Mouse (Mus musculus) neural tube, embryonic 11.5 days (tissue): ENCODE measurements around the gene Pdss2. TPM values are rescaled to one million over a fixed set of nuclear protein-coding genes. Genes with fewer than 3 reads are reported as not detected.

Experiments
- ATAC-seq: fragments of 200-750 bp; cut with Nextera tagmentation; 2 replicates; pipeline ENCODE4 v1.8.0; 2017; ENCODE audit warnings: moderate number of reproducible peaks, mild to moderate bottlenecking, moderate TSS enrichment, moderate library complexity; ENCODE audit not compliant: insufficient read depth, low FRiP score, low TSS enrichment
- DNase-seq: peaks from one replicate; pipeline ENCODE4 v3.0.0-alpha.2; 2015; ENCODE audit warnings: low spot score
- H3K27ac ChIP-seq: fragments of 300-500 bp; sonication (generic); 2 replicates; pipeline ENCODE4 v1.5.1; 2014; ENCODE audit warnings: low read depth, mild to moderate bottlenecking, low read length
- H3K27me3 ChIP-seq: fragments of 300-500 bp; sonication (generic); 2 replicates; pipeline ENCODE4 v1.6.1; 2014; ENCODE audit warnings: mild to moderate bottlenecking, low read length, mixed read lengths; ENCODE audit not compliant: control insufficient read depth, insufficient read depth
- H3K36me3 ChIP-seq: fragments of 300-500 bp; sonication (generic); 2 replicates; pipeline ENCODE4 v1.6.1; 2014; ENCODE audit warnings: mild to moderate bottlenecking, low read length, moderate library complexity, mixed read lengths; ENCODE audit not compliant: control insufficient read depth, insufficient read depth
- H3K4me1 ChIP-seq: fragments of 300-500 bp; sonication (generic); 2 replicates; pipeline ENCODE4 v1.6.1; 2014; ENCODE audit warnings: low read length, mixed read lengths; ENCODE audit not compliant: control insufficient read depth, insufficient read depth
- H3K4me2 ChIP-seq: fragments of 300-500 bp; sonication (generic); 2 replicates; pipeline ENCODE4 v1.6.1; 2014; ENCODE audit warnings: low read depth, mild to moderate bottlenecking, moderate library complexity
- H3K4me3 ChIP-seq: fragments of 300-500 bp; sonication (generic); 2 replicates; pipeline ENCODE4 v1.5.1; 2014; ENCODE audit warnings: low read depth, low read length
- H3K9ac ChIP-seq: fragments of 300-500 bp; sonication (generic); 2 replicates; pipeline ENCODE4 v1.6.1; 2014; ENCODE audit warnings: mild to moderate bottlenecking, low read length
- H3K9me3 ChIP-seq: fragments of 300-500 bp; sonication (generic); 2 replicates; pipeline ENCODE4 v1.6.1; 2016; ENCODE audit warnings: low read length; ENCODE audit not compliant: control insufficient read depth
- WGBS: fragments of 180-500 bp; shearing (Covaris S2); extraction: QIAGEN DNeasy Blood & Tissue Kit; methylation state at CpG from one replicate; pipeline ENCODE4 v1.1.7; 2014; 5-methylcytosine and 5-hydroxymethylcytosine counted together
- polyA plus RNA-seq: library from polyadenylated mRNA; unstranded; fragments of >200 nt; fragmentation: Nextera tagmentation; extraction: Ambion mirVana; gene quantifications from 2 replicates; pipeline ENCODE4 v1.2.1, GENCODE M21; 2014

The Pdss2 gene
- polyA plus RNA-seq, 1 experiment from 2014 or later: 12.9 TPM

DNA sequence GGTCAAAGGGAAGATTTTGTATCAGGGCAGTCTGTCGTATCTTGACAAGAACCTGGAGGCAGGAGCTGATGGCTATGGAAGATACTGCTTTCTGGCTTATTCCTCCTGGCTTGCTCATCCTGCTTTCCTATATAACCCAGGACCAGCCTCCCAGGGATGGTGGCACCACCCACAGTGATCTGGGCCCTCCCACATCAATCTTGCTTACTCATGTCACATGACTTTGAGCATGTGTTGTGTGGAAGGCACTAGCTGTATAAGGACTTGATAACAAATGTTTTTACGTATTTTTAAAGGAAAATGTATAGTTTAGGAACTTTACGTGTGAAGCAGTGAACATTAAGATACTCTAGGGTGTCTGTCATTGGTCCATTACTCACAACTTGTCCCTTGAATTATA lies 161.4 kb downstream of the Pdss2 start:
- no peak for DNase-seq
- H3K4me1 ChIP-seq: no peaks in the 10 kb centered on the region
- no peak overlapping the region for H3K27ac ChIP-seq

DNA sequence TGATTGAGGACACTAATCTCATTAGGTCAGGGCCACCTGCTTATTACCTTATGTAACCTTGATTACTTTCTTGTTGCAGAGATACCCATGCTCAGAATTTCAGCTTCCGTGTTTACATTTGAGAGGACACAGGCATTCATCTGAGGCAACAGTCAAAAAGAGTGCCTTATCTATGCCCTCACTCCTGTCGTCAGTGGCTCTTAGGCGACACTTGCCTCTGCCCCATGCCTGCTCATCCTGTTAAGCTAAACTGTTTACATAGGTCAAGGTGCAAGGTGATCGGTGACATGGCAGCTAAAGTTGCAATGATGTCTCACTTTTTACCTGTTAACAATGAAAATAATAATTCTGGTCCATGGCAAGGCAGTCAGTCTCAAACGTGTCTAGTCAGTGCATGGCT lies 163.3 kb downstream of the Pdss2 start:
- Histone ChIP-seq H3K4me1 (no peaks in the 10 kb centered on the region), H3K9me3 (no peaks in the 10 kb centered on the region), H3K4me3 (no peak overlapping the region), H3K27ac (no peak overlapping the region), H3K36me3 (no peaks in the 10 kb centered on the region), H3K27me3 (no peaks in the 10 kb centered on the region), H3K4me2 (no peak overlapping the region), H3K9ac (no peak overlapping the region)
- ATAC-seq (no peak), DNase-seq (no peak)
- 86% methylated on average over 5 of the region's 5 CpGs for WGBS

More for the DNA sequence above, 161.4 kb downstream of the Pdss2 start:
- 93% methylated on average over 3 of the region's 3 CpGs for WGBS
- Histone ChIP-seq H3K4me2 (no peak overlapping the region), H3K9me3 (no peaks in the 10 kb centered on the region), H3K27me3 (no peaks in the 10 kb centered on the region), H3K9ac (no peak overlapping the region), H3K4me3 (no peak overlapping the region), H3K36me3 (no peaks in the 10 kb centered on the region)
- no peak for ATAC-seq

DNA sequence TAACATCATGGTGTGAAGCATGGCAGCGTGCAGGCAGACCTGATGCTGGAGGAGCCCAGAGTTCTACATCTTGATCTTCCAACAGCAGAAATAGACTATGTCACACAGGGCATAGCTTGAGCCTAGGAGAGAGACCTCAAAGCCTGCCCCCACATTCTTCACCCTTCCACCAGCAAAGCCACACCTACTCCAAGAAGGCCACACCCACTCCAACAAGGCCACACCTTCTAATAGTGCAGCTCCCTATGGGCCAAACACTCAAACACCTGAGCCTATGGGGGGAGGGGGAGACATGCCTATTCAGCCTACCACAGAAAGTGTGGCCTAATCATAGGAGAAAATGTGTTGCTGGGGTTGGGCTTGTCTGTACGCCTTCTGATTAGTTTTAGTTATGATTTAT lies 171.6 kb downstream of the Pdss2 start:
- WGBS: 96% methylated on average over 2 of the region's 2 CpGs
- H3K9ac ChIP-seq: no peak overlapping the region
- H3K4me1 ChIP-seq: no peaks in the 10 kb centered on the region
- no peak overlapping the region for H3K27ac ChIP-seq
- DNase-seq (no peak), ATAC-seq (no peak)
- no peaks in the 10 kb centered on the region for H3K9me3 ChIP-seq
- no peaks in the 10 kb centered on the region for H3K27me3 ChIP-seq
- H3K4me3 ChIP-seq: no peak overlapping the region
- no peaks in the 10 kb centered on the region for H3K36me3 ChIP-seq
- H3K4me2 ChIP-seq: no peak overlapping the region

DNA sequence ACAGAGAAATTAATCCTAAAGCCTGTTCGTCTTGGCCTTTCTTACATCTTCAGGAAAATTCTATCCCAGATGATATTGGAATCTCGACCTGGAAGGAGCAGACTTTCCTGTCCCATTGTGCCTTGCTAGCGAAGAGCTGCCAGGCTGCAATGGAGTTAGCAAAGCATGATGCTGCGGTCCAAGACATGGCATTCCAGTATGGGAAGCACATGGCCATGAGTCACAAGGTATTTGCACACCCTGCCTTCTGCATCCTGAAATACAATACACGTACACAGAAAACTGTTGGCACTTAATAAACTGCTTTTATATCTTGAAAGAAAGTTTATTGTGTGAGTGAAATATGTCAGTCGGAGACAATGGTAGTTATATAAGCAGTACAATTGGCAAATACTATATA lies 172.5 kb downstream of the Pdss2 start:
- no peaks in the 10 kb centered on the region for H3K36me3 ChIP-seq
- H3K4me3 ChIP-seq: no peak overlapping the region
- H3K4me2 ChIP-seq: no peak overlapping the region
- WGBS: 89% methylated on average over 6 of the region's 6 CpGs
- no peaks in the 10 kb centered on the region for H3K4me1 ChIP-seq
- no peaks in the 10 kb centered on the region for H3K9me3 ChIP-seq
- H3K27me3 ChIP-seq: no peaks in the 10 kb centered on the region
- no peak overlapping the region for H3K27ac ChIP-seq
- no peak for DNase-seq
- H3K9ac ChIP-seq: no peak overlapping the region
- ATAC-seq: no peak

DNA sequence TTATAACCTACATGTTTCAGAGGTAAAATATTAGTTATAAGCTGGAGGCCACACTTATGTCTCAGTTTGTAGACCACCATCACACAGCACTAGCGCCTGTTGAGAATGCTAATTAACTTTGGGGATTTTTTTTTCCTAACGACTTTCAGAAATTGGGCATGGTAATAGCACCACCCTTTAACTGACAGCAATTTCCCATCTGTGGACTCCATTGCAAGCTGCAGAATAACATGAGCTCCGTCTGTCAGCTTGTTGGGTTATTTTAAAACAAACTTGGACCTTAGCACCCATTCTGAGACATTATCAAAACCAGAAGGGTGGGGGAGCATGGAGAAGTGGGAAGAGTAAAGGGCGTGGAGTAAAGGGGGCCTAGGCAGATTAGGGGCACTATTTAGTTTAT lies 174.5 kb downstream of the Pdss2 start:
- no peak overlapping the region for H3K27ac ChIP-seq
- no peak overlapping the region for H3K4me2 ChIP-seq
- ATAC-seq (no peak), DNase-seq (no peak)
- H3K9ac ChIP-seq: no peak overlapping the region
- no peaks in the 10 kb centered on the region for H3K27me3 ChIP-seq
- no peaks in the 10 kb centered on the region for H3K36me3 ChIP-seq
- no peak overlapping the region for H3K4me3 ChIP-seq
- no peaks in the 10 kb centered on the region for H3K9me3 ChIP-seq
- no peaks in the 10 kb centered on the region for H3K4me1 ChIP-seq
- WGBS: 86% methylated on average over 4 of the region's 4 CpGs

DNA sequence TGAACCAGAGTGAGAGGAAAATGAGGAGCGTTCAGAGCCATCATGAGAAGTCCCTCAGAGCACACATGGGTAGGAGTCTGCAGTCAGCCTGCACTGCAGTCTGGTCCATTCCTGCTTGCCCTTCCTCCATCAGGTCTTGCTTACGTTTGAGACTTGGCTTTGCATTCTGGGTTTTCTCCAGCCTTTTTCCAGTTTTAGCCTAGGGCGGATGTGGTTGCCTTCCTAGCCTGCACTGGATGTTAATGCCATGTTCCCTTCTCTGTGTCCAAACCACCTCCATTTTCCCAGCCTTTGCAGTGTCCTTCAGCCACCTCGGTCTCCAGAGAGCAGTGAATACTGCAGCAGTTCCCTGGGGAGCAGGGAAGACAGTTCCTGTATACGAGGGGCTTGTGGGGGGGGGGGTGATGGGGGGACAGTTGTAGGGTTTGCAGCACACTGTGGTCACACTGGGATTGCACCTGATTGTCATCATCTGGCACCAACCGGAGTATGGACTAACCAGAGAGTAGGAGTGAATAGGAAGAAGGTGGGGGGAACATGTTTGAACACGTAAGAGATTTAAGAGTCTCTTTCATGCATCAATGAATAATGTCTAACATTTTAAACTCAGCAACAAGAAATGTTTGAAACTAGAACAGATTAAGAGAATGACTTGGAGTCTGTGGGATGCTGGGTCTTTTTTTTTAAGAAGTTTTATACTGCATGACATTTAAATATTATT lies 178.5 kb downstream of the Pdss2 start:
- Histone ChIP-seq H3K4me3 (no peak overlapping the region), H3K27me3 (no peaks in the 10 kb centered on the region), H3K4me2 (no peak overlapping the region), H3K9ac (no peak overlapping the region), H3K4me1 (no peaks in the 10 kb centered on the region), H3K9me3 (no peaks in the 10 kb centered on the region), H3K36me3 (no peaks in the 10 kb centered on the region), H3K27ac (no peak overlapping the region)
- 79% methylated on average over 7 of the region's 7 CpGs for WGBS
- no peak for ATAC-seq
- no peak for DNase-seq

DNA sequence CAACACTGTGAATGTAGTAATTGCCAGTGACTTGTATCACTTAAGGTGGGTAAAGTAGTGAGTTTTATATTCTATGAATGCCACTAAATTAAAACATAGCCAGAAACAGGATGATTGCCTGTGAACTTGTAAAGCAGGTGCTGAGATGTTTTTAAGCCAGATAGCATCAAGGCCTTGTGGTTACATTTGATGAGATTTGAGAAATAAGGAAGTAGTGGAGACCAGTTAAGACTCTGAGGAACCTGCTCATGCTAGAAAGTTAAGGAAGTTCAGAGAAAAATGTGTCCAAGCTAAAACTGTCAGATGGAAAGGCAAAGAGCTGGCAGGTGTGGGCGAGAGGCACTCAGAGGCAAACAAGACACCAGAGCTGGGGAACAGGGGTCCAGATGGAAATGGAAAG lies 184.8 kb downstream of the Pdss2 start:
- Histone ChIP-seq H3K27me3 (no peaks in the 10 kb centered on the region), H3K36me3 (no peaks in the 10 kb centered on the region), H3K9ac (no peak overlapping the region), H3K4me3 (no peak overlapping the region), H3K4me2 (no peak overlapping the region), H3K27ac (no peak overlapping the region), H3K9me3 (no peaks in the 10 kb centered on the region), H3K4me1 (no peaks in the 10 kb centered on the region)
- 84% methylated on average over 1 of the region's 1 CpGs for WGBS
- no peak for DNase-seq
- ATAC-seq: no peak

DNA sequence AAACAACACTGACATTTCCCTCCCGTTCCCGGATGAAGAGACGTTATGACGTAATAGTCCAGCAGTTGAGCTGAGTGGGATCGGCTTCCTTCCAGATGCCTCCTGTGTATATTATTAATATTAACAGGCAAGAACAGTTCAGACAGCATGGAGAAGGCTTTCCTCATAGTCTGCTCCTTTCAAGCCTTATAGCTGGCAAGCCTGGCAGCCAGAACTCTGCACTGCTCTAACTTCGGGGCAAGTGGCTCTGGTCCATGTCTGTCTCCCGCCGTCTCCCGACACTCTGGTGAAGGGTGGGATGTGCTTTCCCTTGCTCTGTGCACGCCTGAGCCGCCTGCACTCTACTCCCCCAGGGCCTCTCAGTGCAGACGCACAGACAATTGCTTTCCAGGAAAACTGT lies 185.6 kb downstream of the Pdss2 start:
- Histone ChIP-seq H3K9me3 (no peaks in the 10 kb centered on the region), H3K27ac (no peak overlapping the region), H3K9ac (no peak overlapping the region), H3K36me3 (no peaks in the 10 kb centered on the region), H3K4me3 (no peak overlapping the region), H3K4me1 (no peaks in the 10 kb centered on the region), H3K4me2 (no peak overlapping the region), H3K27me3 (no peaks in the 10 kb centered on the region)
- no peak for DNase-seq
- 93% methylated on average over 12 of the region's 12 CpGs for WGBS
- no peak for ATAC-seq

DNA sequence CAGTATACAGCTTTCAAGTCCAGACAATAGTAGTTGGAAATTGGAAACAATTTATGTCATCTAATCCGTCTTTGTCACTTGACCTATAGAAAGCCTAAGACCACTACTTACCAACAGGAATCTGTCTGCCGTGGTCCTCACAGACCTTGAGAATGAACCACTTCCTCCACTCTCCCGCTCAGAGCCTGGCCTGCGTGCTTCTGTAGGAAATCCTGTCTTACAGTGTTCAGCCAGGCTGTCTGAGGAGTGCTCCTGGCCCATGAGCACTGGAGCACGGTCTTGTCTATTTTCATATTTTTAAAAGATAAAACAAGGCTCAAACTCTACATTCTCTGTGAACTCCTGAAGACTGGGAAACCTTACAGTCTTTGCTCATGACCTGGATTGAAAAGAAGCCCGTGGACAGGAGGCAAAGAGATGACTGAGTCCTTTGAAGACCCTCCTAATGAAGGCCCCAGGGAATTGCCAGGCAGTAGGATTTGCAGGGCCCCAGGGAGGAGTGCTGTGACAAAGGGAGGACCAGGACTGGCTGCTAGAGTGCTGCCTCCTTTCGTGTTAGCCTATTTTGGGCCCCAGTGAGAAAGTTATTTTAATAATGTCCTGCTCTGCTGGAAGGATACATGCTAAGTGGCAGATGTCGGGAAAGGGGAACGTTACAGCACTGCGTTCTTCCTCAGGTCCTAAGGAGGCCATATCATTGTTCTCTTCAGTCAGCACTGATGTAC lies 188.4 kb downstream of the Pdss2 start:
- Histone ChIP-seq H3K4me2 (no peak overlapping the region), H3K9ac (no peak overlapping the region), H3K4me1 (no peaks in the 10 kb centered on the region), H3K27me3 (no peaks in the 10 kb centered on the region), H3K36me3 (no peaks in the 10 kb centered on the region), H3K4me3 (no peak overlapping the region), H3K9me3 (no peaks in the 10 kb centered on the region), H3K27ac (no peak overlapping the region)
- DNase-seq (no peak), ATAC-seq (no peak)
- 83% methylated on average over 10 of the region's 10 CpGs for whole genome bisulfite sequencing
